Mouse (Mus musculus) thymus, postnatal 10 days (tissue): ENCODE measurements around the gene Peak1.

Source experiments
- DNase-seq, 2 experiments: peaks; one replicate each; pipeline ENCODE4 v3.0.0; 2021; ENCODE audit warnings: low spot score in 2 of 2

Gene Peak1

DNA sequence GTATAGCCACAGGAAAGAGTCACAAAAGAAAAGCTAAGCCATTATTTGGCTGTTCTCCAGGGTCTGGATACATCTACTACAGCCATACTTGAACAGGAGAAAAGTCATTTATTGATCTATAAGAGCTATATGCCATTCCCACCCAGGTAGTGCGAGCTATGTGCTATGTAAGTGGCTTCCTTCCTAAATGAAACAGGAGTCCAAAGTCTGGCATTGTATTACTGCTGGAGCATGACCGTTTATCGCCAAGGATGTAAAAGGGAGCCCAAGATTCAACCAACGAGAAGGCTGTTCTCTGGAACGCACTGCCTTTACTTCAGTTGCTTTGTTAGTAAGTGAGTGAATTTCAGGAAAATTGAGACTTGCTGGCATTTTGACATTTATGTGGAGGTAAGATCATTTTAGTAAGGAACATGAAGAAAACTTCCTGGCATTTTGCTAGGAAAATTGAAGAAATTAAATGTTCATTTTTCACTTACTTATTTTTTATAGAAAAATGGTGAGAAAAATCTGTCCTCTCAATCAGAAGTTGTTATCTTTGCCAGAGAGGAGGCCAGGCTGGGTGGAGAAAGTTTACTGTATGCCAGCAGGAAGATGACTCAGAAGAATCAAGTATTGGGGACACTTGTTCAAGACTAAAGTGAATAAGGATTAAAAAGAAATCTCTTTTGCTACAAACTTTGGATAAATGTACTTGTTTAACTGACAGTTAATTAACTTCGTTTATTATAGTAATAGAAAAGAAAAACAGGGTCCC, 162.0 kb downstream of the Peak1 start:
- no peak for DNase-seq

GRCm38 (mm10) chr9:56244336-56244735, 173.5 kb downstream of the Peak1 start:
- no peak for DNase-seq

GRCm38 (mm10) chr9:56243885-56244284, 174.0 kb downstream of the Peak1 start:
- DNase-seq = no peak

DNA sequence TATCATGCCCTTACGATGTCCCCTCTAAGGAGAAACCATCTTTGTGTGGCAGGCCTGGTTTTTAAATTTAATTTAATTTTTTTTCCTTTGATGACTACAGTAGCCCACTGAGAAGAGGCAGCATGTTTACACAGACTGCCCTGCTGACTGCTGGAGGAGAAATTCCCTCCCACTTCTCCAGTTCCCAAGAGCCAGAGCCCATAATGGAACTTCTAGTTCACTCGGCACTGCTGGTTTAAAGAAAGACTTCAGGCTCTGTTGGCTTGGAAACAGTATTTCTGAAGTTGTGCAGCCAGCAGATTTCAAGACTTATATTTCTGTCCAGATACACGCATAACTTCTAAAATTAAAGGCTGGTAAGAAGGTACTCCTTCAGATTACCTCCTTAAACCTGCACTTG, 175.2 kb downstream of the Peak1 start:
- no peak for DNase-seq

- no peak for DNase-seq
Measured at GRCm38 (mm10) chr9:56241076-56241475, 176.8 kb downstream of the Peak1 start.

DNA sequence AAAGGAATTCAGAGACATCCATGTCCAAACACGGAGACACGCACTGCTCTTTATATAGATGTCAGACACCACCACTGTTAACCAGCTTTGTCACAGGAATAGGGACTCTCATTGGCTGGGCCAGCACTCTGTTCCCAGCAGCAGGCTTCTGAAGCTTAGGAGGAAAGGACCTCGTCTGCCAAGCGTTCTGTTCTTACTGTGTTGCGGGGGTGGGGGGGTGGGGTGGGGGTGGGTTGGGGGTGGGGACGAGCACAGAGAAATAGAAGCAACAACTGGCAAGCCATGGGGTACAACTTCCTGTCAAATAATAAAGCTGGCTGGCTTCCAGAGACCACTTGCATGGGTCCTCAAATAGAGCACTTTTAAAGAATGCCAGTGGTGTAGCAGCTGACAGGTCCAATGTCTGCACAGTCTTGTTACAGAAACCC, 182.0 kb downstream of the Peak1 start:
- DNase-seq = no peak

DNA sequence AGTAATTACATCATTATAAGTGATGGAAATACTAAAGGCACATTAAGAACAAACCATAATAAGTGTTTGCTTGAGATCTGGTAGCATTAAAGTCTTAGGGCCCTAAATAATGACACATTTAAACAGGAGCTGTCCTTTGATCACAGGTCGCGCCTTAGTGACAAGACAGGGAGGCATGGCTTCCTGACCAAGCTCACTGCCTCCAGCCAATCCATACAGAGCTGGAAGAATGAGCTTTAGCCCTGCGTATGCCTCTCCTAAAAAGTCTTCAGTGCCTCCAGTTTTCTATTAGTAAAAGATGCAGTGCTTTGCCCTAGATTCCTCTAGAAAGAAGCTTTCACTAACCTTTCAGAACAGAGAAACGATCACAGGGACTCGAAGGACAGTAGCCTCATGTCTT, 182.6 kb downstream of the Peak1 start:
- no peak for DNase-seq

GRCm38 (mm10) chr9:56234561-56234960, 183.3 kb downstream of the Peak1 start:
- no peak for DNase-seq

GRCm38 (mm10) chr9:56233316-56233715, 184.6 kb downstream of the Peak1 start:
- DNase-seq = no peak

DNA sequence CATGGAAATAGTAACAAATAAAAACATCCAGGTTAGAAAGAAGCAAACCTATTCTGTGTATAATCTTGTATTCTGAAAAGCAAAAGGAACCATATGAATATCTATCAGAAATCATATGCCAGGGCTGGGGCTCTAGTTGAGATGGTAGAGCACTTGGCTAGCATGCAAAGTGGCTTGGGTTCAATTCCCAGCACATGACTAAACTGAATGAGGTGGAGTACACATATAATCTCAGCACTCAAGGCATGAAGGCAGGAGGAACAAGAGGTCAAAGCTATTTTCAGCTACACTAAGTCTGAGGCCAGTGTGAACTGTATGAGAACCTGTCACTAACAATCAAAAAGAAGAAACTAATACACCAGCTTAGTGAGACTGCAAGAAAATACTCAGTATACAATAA, 187.0 kb downstream of the Peak1 start:
- no peak for DNase-seq

DNA sequence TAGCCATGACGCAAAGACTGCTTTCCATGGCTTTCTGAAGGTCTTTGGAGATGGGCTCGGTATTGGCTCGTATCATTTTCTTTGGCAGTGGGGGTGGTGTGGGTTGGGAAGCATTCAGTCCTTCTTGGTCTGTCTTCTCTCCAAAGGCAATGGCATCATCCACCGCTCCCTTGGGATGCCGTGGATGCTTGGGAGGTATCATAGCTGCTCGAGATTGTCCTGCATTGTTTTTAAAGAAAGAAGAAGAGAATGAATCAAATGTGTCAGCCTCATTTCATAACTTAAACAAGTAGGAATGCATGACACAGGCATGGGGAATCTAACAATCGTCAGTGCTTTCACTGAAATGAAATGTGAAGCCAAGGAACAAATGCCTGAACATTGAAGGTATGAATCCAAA, 190.2 kb downstream of the Peak1 start:
- DNase-seq = no peak

DNA sequence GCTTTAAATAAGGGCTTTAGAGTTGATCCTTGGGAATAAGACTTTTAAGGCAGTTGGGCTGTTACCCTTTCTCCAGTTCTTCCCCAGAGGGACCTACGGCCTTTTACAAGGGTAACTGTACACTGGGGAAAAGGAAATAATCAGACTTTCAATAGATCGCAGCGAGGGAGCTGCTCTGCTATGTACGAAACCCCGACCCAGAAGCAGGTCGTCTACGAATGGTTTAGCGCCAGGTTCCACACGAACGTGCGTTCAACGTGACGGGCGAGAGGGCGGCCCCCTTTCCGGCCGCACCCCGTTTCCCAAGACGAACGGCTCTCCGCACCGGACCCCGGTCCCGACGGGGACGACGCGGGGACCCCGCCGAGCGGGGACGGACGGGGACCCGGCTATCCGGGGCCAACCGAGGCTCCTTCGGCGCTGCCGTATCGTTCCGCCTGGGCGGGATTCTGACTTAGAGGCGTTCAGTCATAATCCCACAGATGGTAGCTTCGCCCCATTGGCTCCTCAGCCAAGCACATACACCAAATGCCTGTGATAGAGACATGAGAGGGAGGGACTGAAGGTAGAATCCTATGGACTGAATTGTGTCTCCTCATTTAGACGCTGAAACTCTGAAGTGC, 194.3 kb downstream of the Peak1 start:
- DNase-seq = peak; percentile 55 to 66

- DNase-seq = no peak
Measured at GRCm38 (mm10) chr9:56218860-56219259, 199.0 kb downstream of the Peak1 start.

- no peak for DNase-seq
Measured at GRCm38 (mm10) chr9:56218043-56218442, 199.8 kb downstream of the Peak1 start.

GRCm38 (mm10) chr9:56217386-56217785, 200.5 kb downstream of the Peak1 start:
- DNase-seq = no peak

DNA sequence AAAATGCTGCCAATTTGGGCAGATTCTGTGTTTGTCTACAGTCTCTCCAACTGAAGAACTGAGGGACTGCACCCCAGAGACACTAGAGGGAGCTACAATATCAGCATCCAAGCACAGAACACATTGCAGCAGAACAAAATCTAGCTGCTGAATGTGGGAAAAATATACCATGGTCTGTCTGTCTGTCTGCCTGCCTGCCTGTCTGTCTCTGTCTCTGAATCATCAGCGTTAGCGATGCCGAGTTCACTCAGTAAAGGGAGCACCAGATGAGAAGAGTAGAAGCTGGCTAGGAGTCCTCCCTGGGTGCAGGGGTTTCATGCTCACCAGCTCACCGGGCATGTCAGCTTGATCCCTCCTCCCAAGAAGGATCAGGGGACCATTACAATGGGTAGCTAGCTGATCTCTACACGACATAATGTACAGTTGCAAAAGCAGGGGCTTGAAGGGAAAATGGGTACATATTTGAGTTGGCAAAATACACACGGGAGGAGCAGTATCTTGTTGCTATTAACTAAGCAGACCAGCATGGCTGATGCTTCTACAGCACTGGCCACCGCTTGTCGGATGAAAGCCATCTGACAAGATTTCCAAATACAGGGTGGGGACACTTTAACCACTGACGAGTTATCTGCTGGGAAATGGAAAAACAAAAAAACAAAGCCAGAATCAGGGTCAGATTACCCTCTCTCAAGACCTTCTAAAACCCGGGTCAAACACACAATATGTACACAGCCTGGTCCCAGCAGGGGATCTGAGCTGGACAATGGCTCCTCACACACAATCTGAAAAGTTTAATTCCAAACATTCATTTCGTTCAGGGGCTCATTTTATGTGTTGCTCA, 204.2 kb downstream of the Peak1 start:
- DNase-seq = peak in 1 of 2 experiments; percentile 39

DNA sequence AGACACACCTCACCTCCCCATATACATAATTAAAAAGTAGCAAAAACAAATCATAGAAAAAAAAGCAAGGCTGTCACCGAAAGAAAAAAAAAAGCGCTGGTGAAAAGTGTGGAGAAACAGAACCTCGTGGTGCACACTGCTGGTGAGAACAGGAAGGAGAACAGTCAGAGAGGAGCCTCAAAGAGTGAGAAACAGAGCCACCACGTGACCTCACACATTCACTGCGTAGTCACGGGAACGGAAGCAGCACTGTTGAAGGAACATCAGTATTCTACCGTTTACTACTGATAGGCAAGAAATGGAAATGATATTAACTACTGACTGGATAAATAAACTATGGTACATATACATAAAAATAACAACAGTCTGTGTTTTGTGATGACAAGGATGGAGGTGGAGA, 209.1 kb downstream of the Peak1 start:
- DNase-seq = no peak

DNA sequence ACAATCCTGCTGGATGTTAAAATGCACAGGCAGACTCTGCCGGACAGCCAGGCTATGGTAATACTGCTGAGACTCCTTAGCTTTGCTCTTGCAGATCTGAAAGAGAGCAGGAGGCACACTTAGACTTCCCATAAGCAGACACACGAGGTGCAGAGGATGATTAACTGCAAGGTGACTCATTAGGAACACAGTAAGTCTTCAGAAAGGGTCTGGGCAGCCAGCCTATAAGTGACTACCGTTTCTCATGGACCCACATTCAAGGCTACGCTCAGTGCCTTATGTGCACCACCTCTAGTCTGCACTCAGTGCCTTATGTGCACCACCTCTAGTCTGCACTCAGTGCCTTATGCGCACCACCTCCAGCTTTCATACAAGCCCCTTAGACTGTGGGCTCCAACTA, 210.4 kb downstream of the Peak1 start:
- no peak for DNase-seq

GRCm38 (mm10) chr9:56207083-56207482, 210.8 kb downstream of the Peak1 start:
- no peak for DNase-seq

GRCm38 (mm10) chr9:56205336-56205735, 212.5 kb downstream of the Peak1 start:
- DNase-seq = no peak

DNA sequence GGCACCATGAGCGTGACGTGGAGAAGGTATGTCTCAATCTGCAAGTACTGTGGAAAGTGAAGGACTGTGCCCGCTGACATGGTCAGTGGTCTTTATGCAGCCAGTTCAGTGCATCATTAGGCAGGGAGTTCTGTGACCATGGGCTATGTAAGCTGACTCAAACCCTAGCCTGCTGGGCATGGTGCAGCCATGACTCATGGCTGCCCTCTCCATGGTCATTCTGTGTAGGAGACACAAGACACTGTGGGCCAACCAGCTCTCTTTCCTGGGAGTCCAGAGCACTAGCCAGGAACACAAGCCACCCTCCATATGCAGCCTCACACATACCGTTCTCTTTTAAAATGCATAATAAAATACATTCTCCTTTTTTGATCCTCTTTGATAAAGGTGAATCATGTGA, 213.6 kb downstream of the Peak1 start:
- DNase-seq = no peak

GRCm38 (mm10) chr9:56200645-56201314, 217.1 kb downstream of the Peak1 start:
- peak; percentile 79 to 94 for DNase-seq
